Mouse (Mus musculus): ENCODE data around the gene Gng12. TPM values are rescaled to one million over a fixed set of nuclear protein-coding genes. Genes with fewer than 3 reads are reported as not detected.

Gng12 gene
- total RNA-seq, 2 experiments from 2014 or later: 55.2 to 59.3 TPM

GRCm38 (mm10) chr6:66984079-66984478, 87.9 kb downstream of the Gng12 start:
- Histone ChIP-seq H3K4me3 (no peak overlapping the region), H3K27ac (no peak overlapping the region)
- DNase-seq (ENCODE audit: extremely low spot score in 1 of 2, low spot score in 2 of 2): no peak
- intact Hi-C loops (cut with DNase I): no loop called here
- no peak for TF ChIP-seq CTCF (IDR thresholded peaks at IDR 0.05)

- Histone ChIP-seq H3K27ac (no peak overlapping the region), H3K4me3 (no peak overlapping the region)
- no peak for TF ChIP-seq CTCF (IDR thresholded peaks at IDR 0.05)
- DNase-seq (ENCODE audit: extremely low spot score in 1 of 2, low spot score in 2 of 2): no peak
- intact Hi-C loops (cut with DNase I): no loop called here
These were observed 88.5 kb downstream of the Gng12 start for GRCm38 (mm10) chr6:66984672-66985071.

GRCm38 (mm10) chr6:66985500-66985899, 89.3 kb downstream of the Gng12 start:
- TF ChIP-seq CTCF (IDR thresholded peaks at IDR 0.05): no peak
- intact Hi-C loops (cut with DNase I): no loop called here
- no peak for DNase-seq (ENCODE audit: extremely low spot score in 1 of 2, low spot score in 2 of 2)
- H3K4me3 ChIP-seq: no peak overlapping the region
- no peak overlapping the region for H3K27ac ChIP-seq

GRCm38 (mm10) chr6:66986063-66986462, 89.9 kb downstream of the Gng12 start:
- no peak overlapping the region for H3K27ac ChIP-seq
- no peak for DNase-seq (ENCODE audit: extremely low spot score in 1 of 2, low spot score in 2 of 2)
- H3K4me3 ChIP-seq: no peak overlapping the region
- intact Hi-C loops (cut with DNase I): no loop called here
- TF ChIP-seq CTCF (IDR thresholded peaks at IDR 0.05): no peak

GRCm38 (mm10) chr6:66987643-66988042, 91.4 kb downstream of the Gng12 start:
- Histone ChIP-seq H3K4me3 (no peak overlapping the region), H3K27ac (no peak overlapping the region)
- TF ChIP-seq CTCF (IDR thresholded peaks at IDR 0.05): no peak
- intact Hi-C loops (cut with DNase I): no loop called here
- DNase-seq (ENCODE audit: extremely low spot score in 1 of 2, low spot score in 2 of 2): no peak

- no peak overlapping the region for H3K4me3 ChIP-seq
- TF ChIP-seq CTCF (IDR thresholded peaks at IDR 0.05): no peak
These were observed 92.2 kb downstream of the Gng12 start for GRCm38 (mm10) chr6:66988363-66988762.

GRCm38 (mm10) chr6:66989037-66989436, 92.8 kb downstream of the Gng12 start:
- DNase-seq (ENCODE audit: extremely low spot score in 1 of 2, low spot score in 2 of 2): no peak
- Histone ChIP-seq H3K4me3 (no peak overlapping the region), H3K27ac (no peak overlapping the region)
- TF ChIP-seq CTCF (IDR thresholded peaks at IDR 0.05): no peak
- intact Hi-C loops (cut with DNase I): no loop called here

More at GRCm38 (mm10) chr6:66988363-66988762, 92.2 kb downstream of the Gng12 start:
- no peak for DNase-seq (ENCODE audit: extremely low spot score in 1 of 2, low spot score in 2 of 2)
- intact Hi-C loops (cut with DNase I): no loop called here
- no peak overlapping the region for H3K27ac ChIP-seq

- TF ChIP-seq CTCF (IDR thresholded peaks at IDR 0.05): no peak
- Histone ChIP-seq H3K4me3 (no peak overlapping the region), H3K27ac (no peak overlapping the region)
- intact Hi-C loops (cut with DNase I): no loop called here
- DNase-seq (ENCODE audit: extremely low spot score in 1 of 2, low spot score in 2 of 2): no peak
These were observed 93.3 kb downstream of the Gng12 start for GRCm38 (mm10) chr6:66989518-66989917.

GRCm38 (mm10) chr6:66992232-66992631, 96.0 kb downstream of the Gng12 start:
- intact Hi-C loops (cut with DNase I): no loop called here
- Histone ChIP-seq H3K27ac (no peak overlapping the region), H3K4me3 (no peak overlapping the region)
- no peak for DNase-seq (ENCODE audit: extremely low spot score in 1 of 2, low spot score in 2 of 2)
- TF ChIP-seq CTCF (IDR thresholded peaks at IDR 0.05): no peak

- TF ChIP-seq CTCF (IDR thresholded peaks at IDR 0.05): no peak
- H3K4me3 ChIP-seq: no peak overlapping the region
- intact Hi-C loops (cut with DNase I): no loop called here
- no peak for DNase-seq (ENCODE audit: extremely low spot score in 1 of 2, low spot score in 2 of 2)
- no peak overlapping the region for H3K27ac ChIP-seq
These were observed 96.6 kb downstream of the Gng12 start for GRCm38 (mm10) chr6:66992786-66993185.

- Histone ChIP-seq H3K4me3 (no peak overlapping the region), H3K27ac (no peak overlapping the region)
- TF ChIP-seq CTCF (IDR thresholded peaks at IDR 0.05): no peak
- no peak for DNase-seq (ENCODE audit: extremely low spot score in 1 of 2, low spot score in 2 of 2)
- intact Hi-C loops (cut with DNase I): no loop called here
These were observed 98.8 kb downstream of the Gng12 start for GRCm38 (mm10) chr6:66994981-66995380.

GRCm38 (mm10) chr6:66995825-66996224, 99.6 kb downstream of the Gng12 start:
- no peak for TF ChIP-seq CTCF (IDR thresholded peaks at IDR 0.05)
- Histone ChIP-seq H3K4me3 (no peak overlapping the region), H3K27ac (no peak overlapping the region)
- intact Hi-C loops (cut with DNase I): no loop called here
- DNase-seq (ENCODE audit: extremely low spot score in 1 of 2, low spot score in 2 of 2): no peak

- H3K27ac ChIP-seq: no peak overlapping the region
- H3K4me3 ChIP-seq: no peak overlapping the region
- TF ChIP-seq CTCF (IDR thresholded peaks at IDR 0.05): no peak
- intact Hi-C loops (cut with DNase I): no loop called here
- no peak for DNase-seq (ENCODE audit: extremely low spot score in 1 of 2, low spot score in 2 of 2)
These were observed 100.1 kb downstream of the Gng12 start for GRCm38 (mm10) chr6:66996257-66996656.

GRCm38 (mm10) chr6:66998645-66999044, 102.4 kb downstream of the Gng12 start:
- intact Hi-C loops (cut with DNase I): no loop called here
- Histone ChIP-seq H3K27ac (no peak overlapping the region), H3K4me3 (no peak overlapping the region)
- TF ChIP-seq CTCF (IDR thresholded peaks at IDR 0.05): no peak
- no peak for DNase-seq (ENCODE audit: extremely low spot score in 1 of 2, low spot score in 2 of 2)
